Mouse (Mus musculus): ENCODE measurements around the gene Repin1. TPM values are rescaled to one million over a fixed set of nuclear protein-coding genes. Genes with fewer than 3 reads are reported as not detected.
A peak's percentile ranks its signal among the peaks of the same experiment; 100 is the strongest.

Repin1 gene
- polyA plus RNA-seq, 1 experiment: 14.1 TPM

DNA sequence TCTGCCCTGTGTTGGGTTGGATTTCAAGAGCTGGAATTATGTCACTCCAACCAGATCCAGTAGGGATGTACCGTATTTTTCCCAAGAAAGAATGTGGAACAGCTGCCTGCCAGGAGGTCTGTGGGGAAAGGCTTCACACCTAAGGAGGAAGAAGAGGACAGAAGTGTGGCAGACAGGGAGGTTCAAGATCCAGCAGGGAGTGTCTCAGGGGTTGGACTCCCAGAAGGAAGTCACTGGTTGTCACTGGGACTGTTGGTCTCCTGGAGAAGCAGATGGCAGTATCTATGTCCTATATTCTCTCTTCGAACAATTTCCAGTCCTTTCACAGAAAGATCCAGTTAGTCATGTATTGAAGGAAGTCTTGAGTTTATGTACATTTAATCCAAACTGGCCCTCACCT, 53.9 kb downstream of the Repin1 start:
- Histone ChIP-seq H3K4me1 (ENCODE audit: control insufficient read depth, insufficient read depth, insufficient read length, low read length) (peaks cover 5% of the 10 kb centered on the region; the same call in 1 of the 2 replicates), H3K27ac (replicated peaks; ENCODE audit: low read depth, low read length) (peak overlapping the region; percentile 97), H3K4me3 (ENCODE audit: insufficient read depth, low read depth, low read length) (peak overlapping the region; percentile 75)

Other genes with a start within 250 kb of the Repin1 start
- 5.9 and 6.6 TPM in 2 replicates for gene Krba1, start 198.3 kb upstream of the Repin1 start, polyA plus RNA-seq (2012; ENCODE audit: insufficient read depth, insufficient read length, missing spikeins)
- 41.3 and 44.0 TPM in 2 replicates for gene Zfp467, start 148.1 kb upstream of the Repin1 start, polyA plus RNA-seq (2012; ENCODE audit: insufficient read depth, insufficient read length, missing spikeins)
- 0.25 TPM in 1 of 2 replicates, not detected in the other for gene Sspo, start 145.7 kb upstream of the Repin1 start, polyA plus RNA-seq (2012; ENCODE audit: insufficient read depth, insufficient read length, missing spikeins)
- 3.1 and 4.0 TPM in 2 replicates for gene Atp6v0e2, start 56.3 kb upstream of the Repin1 start, polyA plus RNA-seq (2012; ENCODE audit: insufficient read depth, insufficient read length, missing spikeins)
- gene Lrrc61, start 39.1 kb upstream of the Repin1 start, polyA plus RNA-seq (2012; ENCODE audit: insufficient read depth, insufficient read length, missing spikeins): 9.1 and 22.4 TPM in 2 replicates
- 260 and 356 TPM in 2 replicates for gene Rarres2, start 21.1 kb upstream of the Repin1 start, polyA plus RNA-seq (2012; ENCODE audit: insufficient read depth, insufficient read length, missing spikeins)
- gene Gm45021, start 4.3 kb upstream of the Repin1 start, polyA plus RNA-seq (2012; ENCODE audit: insufficient read depth, insufficient read length, missing spikeins): not detected in 2 replicates
- not detected in 2 replicates for gene Gm44965, start 58 bp downstream of the Repin1 start, polyA plus RNA-seq (2012; ENCODE audit: insufficient read depth, insufficient read length, missing spikeins)
- 1.2 and 2.3 TPM in 2 replicates for gene Zfp775, start 8.2 kb downstream of the Repin1 start, polyA plus RNA-seq (2012; ENCODE audit: insufficient read depth, insufficient read length, missing spikeins)
- 2.3 and 2.9 TPM in 2 replicates for gene AI854703, start 32.9 kb downstream of the Repin1 start, polyA plus RNA-seq (2012; ENCODE audit: insufficient read depth, insufficient read length, missing spikeins)
- 3.4 and 5.1 TPM in 2 replicates for gene Gimap8, start 53.4 kb downstream of the Repin1 start, polyA plus RNA-seq (2012; ENCODE audit: insufficient read depth, insufficient read length, missing spikeins)
- gene Gimap9, start 82.2 kb downstream of the Repin1 start, polyA plus RNA-seq (2012; ENCODE audit: insufficient read depth, insufficient read length, missing spikeins): 2.5 and 5.9 TPM in 2 replicates
- gene Gimap4, start 90.7 kb downstream of the Repin1 start, polyA plus RNA-seq (2012; ENCODE audit: insufficient read depth, insufficient read length, missing spikeins): 13.3 and 27.1 TPM in 2 replicates
- gene Gimap6, start 114.3 kb downstream of the Repin1 start, polyA plus RNA-seq (2012; ENCODE audit: insufficient read depth, insufficient read length, missing spikeins): 27.2 and 40.0 TPM in 2 replicates
- gene Gm28053, start 124.7 kb downstream of the Repin1 start, polyA plus RNA-seq (2012; ENCODE audit: insufficient read depth, insufficient read length, missing spikeins): not detected in 2 replicates
- not detected in 2 replicates for gene Gimap7, start 124.7 kb downstream of the Repin1 start, polyA plus RNA-seq (2012; ENCODE audit: insufficient read depth, insufficient read length, missing spikeins)
- 2.0 and 3.2 TPM in 2 replicates for gene Gimap1, start 145.2 kb downstream of the Repin1 start, polyA plus RNA-seq (2012; ENCODE audit: insufficient read depth, insufficient read length, missing spikeins)
- 2.2 and 2.5 TPM in 2 replicates for gene Gimap5, start 152.3 kb downstream of the Repin1 start, polyA plus RNA-seq (2012; ENCODE audit: insufficient read depth, insufficient read length, missing spikeins)
- gene Gimap3, start 177.0 kb downstream of the Repin1 start, polyA plus RNA-seq (2012; ENCODE audit: insufficient read depth, insufficient read length, missing spikeins): 0.75 and 0.79 TPM in 2 replicates
- 6.5 and 13.7 TPM in 2 replicates for gene Tmem176a, start 247.0 kb downstream of the Repin1 start, polyA plus RNA-seq (2012; ENCODE audit: insufficient read depth, insufficient read length, missing spikeins)
- gene Tmem176b, start 247.6 kb downstream of the Repin1 start, polyA plus RNA-seq (2012; ENCODE audit: insufficient read depth, insufficient read length, missing spikeins): 17.6 and 21.0 TPM in 2 replicates